Mouse (Mus musculus): ENCODE measurements at regions not wholly inside any gene's neighbourhood (a gene's known extent, or its start where the extent isn't known, plus 50 kb on each side); places are given as distances from the start of the nearest gene placed in this dataset.
A peak's percentile ranks its signal among the peaks of the same experiment; 100 is the strongest.

GRCm38 (mm10) chr14:120560416-120560815 lies 82.2 kb downstream of the Rap2a start:
- DNase-seq: no peak

- DNase-seq: no peak
Observed at GRCm38 (mm10) chr14:120560987-120561386, 82.7 kb downstream of the Rap2a start.

- no peak for DNase-seq
Observed at GRCm38 (mm10) chr14:120566945-120567344, 88.7 kb downstream of the Rap2a start.

- DNase-seq: no peak
Observed at GRCm38 (mm10) chr14:120568054-120568453, 89.8 kb downstream of the Rap2a start.

GRCm38 (mm10) chr14:120572238-120572637 lies 94.0 kb downstream of the Rap2a start:
- DNase-seq: peak; percentile 42

GRCm38 (mm10) chr14:120575202-120575601 lies 97.0 kb downstream of the Rap2a start:
- DNase-seq: no peak

- DNase-seq: no peak
Observed at GRCm38 (mm10) chr14:120578352-120579080, 100.3 kb downstream of the Rap2a start.

- DNase-seq: no peak
Observed at GRCm38 (mm10) chr14:120583807-120584206, 105.6 kb downstream of the Rap2a start.

- no peak for DNase-seq
Observed at GRCm38 (mm10) chr14:120592191-120592590, 113.9 kb downstream of the Rap2a start.

GRCm38 (mm10) chr14:120600414-120600935 lies 122.2 kb downstream of the Rap2a start:
- no peak for DNase-seq

GRCm38 (mm10) chr14:120601510-120601909 lies 123.3 kb downstream of the Rap2a start:
- DNase-seq: no peak

- no peak for DNase-seq
Observed at GRCm38 (mm10) chr14:120603849-120604492, 125.7 kb downstream of the Rap2a start.

- no peak for DNase-seq
Observed at GRCm38 (mm10) chr14:120607801-120608200, 129.6 kb downstream of the Rap2a start.

- DNase-seq: no peak
Observed at GRCm38 (mm10) chr14:120611311-120611710, 133.1 kb downstream of the Rap2a start.

- DNase-seq: no peak
Observed at GRCm38 (mm10) chr14:120626223-120626935, 148.1 kb downstream of the Rap2a start.

GRCm38 (mm10) chr14:120626936-120627277 lies 148.7 kb downstream of the Rap2a start:
- DNase-seq: no peak

- DNase-seq: no peak
Observed at GRCm38 (mm10) chr14:120632771-120633170, 154.5 kb downstream of the Rap2a start.

- DNase-seq: no peak
Observed at GRCm38 (mm10) chr14:120636726-120637400, 158.6 kb downstream of the Rap2a start.

GRCm38 (mm10) chr14:120637486-120638125 lies 159.4 kb downstream of the Rap2a start:
- DNase-seq: no peak

- no peak for DNase-seq
Observed at GRCm38 (mm10) chr14:120642591-120642990, 164.3 kb downstream of the Rap2a start.

GRCm38 (mm10) chr14:120652034-120652433 lies 173.8 kb downstream of the Rap2a start:
- DNase-seq: no peak

GRCm38 (mm10) chr14:120660321-120660781 lies 182.1 kb downstream of the Rap2a start:
- no peak for DNase-seq
